Mouse (Mus musculus) c-Kit-positive CD71-positive TER-119-negative erythroid progenitor cells, embryonic 14.5 days (primary cell): ENCODE measurements around the gene Npr1.

Source experiments
- DNase-seq: peaks from one replicate; pipeline ENCODE4 v3.0.0-alpha.2; 2013; ENCODE audit warnings: low read depth

Gene Npr1

GRCm38 (mm10) chr3:90437131-90437530 lies 28.5 kb downstream of the Npr1 start:
- DNase-seq = no peak

DNA sequence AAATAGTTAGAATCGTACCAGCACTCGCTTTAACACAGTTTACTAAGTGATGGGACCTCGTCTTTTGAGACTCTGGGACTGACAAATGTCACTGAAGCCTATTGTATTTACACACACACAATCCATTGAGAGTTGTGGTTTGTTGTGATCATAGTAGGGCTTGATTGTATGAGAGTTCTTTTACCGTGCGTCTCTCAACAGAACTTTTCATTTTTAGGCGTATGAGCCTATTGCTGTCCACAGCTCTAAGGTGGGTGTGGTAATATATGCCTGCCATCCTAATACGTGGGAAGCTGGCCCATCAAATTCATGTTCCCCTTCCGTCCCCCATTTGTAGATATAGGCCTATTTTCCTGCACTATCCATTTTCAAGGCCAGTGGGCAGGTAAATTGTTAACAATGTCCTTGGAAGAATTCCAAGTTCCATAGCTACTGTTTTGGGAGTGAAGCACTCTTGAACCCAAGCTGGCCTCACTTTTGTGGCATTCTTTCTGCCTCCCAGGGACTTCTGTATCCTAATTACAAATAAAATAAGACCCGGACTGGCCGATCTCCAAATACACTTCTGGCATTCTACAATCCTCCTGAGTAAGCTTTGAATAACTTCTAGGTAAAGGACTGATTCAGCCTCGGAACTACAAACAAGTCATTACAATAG lies 31.5 kb downstream of the Npr1 start:
- no peak for DNase-seq

- DNase-seq = peak; percentile 97
Measured at GRCm38 (mm10) chr3:90433381-90434020, 32.2 kb downstream of the Npr1 start, which contains the start of gene Ints3. Gene Ints3, minus strand, starts transcription at chr3:90433622.

DNA sequence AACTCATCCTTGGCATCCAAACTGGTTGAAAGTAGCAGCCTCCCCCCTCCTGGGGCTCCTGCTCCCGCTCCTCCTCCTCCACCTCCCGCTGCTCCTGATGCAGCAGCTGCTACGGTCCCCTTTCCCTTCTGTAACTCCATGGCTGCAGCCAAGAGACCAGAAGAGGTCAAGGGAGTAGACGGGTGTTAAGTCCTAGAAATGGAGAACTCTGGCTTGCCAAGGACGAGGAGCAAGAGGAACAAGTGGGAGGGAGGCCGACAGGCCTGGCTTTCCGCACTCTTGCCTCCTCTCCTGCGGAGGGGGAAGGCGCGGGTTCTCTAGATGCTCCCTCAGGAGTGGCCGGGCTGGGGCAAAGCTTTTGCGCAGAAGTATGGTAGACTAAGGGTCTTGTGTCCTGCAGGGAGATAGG lies 32.9 kb downstream of the Npr1 start:
- no peak for DNase-seq

- no peak for DNase-seq
Measured at GRCm38 (mm10) chr3:90432348-90432747, 33.3 kb downstream of the Npr1 start.

GRCm38 (mm10) chr3:90429576-90429975 lies 36.1 kb downstream of the Npr1 start:
- DNase-seq = no peak

GRCm38 (mm10) chr3:90428186-90428585 lies 37.5 kb downstream of the Npr1 start:
- DNase-seq = no peak

- no peak for DNase-seq
Measured at GRCm38 (mm10) chr3:90427574-90427973, 38.1 kb downstream of the Npr1 start.

GRCm38 (mm10) chr3:90425499-90425898 lies 40.2 kb downstream of the Npr1 start:
- DNase-seq = no peak

GRCm38 (mm10) chr3:90423549-90423948 lies 42.1 kb downstream of the Npr1 start:
- no peak for DNase-seq

DNA sequence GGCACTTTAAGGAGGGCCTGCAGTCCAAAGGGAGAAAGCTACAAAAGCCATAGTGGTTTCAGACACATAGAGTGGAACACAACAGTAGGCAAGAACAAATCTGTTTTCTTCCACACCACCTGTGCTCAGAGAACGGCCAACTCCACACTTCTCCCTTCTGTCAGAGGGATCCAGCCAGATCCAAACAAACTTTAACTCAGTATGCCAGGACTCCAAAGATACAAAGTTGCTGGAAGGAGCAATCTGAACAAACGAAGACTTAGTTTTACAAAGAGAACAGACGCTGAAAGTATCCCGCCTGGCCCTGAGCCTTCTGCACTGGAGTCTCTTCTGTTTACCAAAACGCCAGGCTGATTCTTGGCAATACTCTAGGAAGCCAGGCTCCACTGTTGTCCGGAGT lies 45.0 kb downstream of the Npr1 start:
- no peak for DNase-seq

DNA sequence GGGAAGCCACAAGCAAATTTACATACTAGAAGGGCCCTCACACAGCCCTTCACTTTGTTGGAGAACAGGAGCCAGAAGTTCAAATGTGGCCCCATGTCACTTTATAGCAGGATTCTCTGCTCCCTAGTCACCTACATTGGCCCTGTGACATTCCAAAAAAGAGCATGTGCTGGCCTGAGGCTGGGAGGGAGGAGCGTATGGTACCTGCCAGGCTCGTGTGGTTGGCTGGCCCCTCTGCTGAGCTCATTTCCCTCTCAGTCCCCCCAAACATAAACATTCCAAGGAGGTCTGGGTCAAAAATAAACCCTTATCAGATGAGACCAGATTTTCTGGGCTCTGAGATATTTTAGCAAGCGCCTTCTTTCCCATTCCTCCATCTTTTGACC lies 52.7 kb downstream of the Npr1 start:
- DNase-seq = no peak

- no peak for DNase-seq
Measured at GRCm38 (mm10) chr3:90412312-90413010, 53.2 kb downstream of the Npr1 start.

DNA sequence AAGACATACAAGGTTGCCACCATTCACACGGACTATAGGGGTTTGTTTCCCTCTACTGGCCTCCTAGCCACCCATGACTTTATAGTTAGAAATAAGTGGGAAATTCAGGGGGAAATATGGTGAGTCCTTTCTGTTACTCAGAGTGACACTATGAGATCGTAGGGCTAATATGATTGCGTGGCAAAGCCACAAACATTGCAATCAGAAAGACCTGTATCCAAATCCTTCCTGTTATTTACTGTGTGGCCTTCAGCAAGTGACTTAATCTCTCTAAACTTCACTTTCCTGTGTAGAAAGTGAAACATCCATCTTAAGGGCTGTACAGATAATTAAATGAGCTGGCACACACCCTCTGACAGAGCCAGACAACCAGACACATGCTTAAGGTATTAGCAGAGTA lies 56.9 kb downstream of the Npr1 start:
- no peak for DNase-seq

DNA sequence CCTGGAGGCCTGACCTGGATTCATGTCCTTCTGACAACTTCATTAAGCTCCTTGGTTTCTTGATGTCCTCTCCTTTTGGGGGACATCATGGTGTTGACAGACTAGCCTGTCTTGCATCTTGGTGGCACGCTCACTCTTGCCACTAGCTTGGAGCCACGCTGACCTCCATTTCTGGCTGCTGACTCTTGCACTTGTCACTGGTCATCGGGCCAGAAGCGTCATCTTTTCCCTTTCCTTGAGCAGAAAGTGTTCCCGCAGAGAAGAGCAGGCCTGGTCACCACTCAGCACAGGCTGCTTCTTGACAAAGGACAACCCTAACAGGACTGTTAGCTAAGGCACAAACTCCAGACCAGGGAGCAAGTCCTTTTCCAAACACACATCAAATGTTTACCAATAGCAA lies 59.3 kb downstream of the Npr1 start:
- no peak for DNase-seq

GRCm38 (mm10) chr3:90404609-90405008 lies 61.1 kb downstream of the Npr1 start:
- no peak for DNase-seq

- DNase-seq = no peak
Measured at GRCm38 (mm10) chr3:90404121-90404520, 61.5 kb downstream of the Npr1 start.

DNA sequence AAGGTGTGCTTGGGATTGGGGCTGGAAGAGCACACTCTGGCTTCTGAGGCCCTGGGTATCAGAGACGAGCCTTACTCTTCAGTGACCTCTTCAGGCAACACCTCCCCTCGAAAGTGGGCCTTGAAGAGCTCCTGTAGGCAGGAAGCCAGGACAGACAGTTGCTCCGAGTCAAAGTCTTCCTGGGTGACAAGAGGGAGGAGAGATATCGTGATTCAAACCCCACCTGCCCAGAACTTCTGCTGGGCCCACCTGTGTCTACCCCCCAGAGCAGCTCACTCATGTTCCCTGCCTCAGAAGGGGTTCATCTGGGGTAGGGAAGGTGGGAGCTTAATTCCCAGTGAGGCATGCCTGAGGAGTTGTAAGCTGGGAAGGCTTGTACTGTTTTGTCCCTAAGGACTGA lies 64.7 kb downstream of the Npr1 start:
- DNase-seq = no peak
